Mouse (Mus musculus) ES-Bruce4 (cell line): ENCODE data around the gene Nfe2l1.

Source experiments
- CTCF ChIP-seq: IDR thresholded peaks from one replicate; pipeline ENCODE4 v1.8.1; 2011; ENCODE audit warnings: low read depth, low read length
- EP300 ChIP-seq: IDR thresholded peaks from 2 replicates; pipeline ENCODE4 v1.6.1; 2011; ENCODE audit warnings: low read depth, low read length; ENCODE audit not compliant: insufficient read depth
- POLR2A ChIP-seq: IDR thresholded peaks from one replicate; pipeline ENCODE4 v1.8.1; 2011; ENCODE audit warnings: low read length; ENCODE audit not compliant: insufficient read depth

GRCm38 (mm10) chr11:96829403-96829812, 360 bp downstream of the Nfe2l1 start:
- TF ChIP-seq POLR2A = peak; percentile 68
- no peak for TF ChIP-seq CTCF
- TF ChIP-seq EP300 = no peak
